ENCODE assay signal across 8 mouse cellular contexts in genomic region chr2:25545996-25546810, GRCm38 (mm10). TPM values are rescaled to one million over a fixed set of nuclear protein-coding genes. Genes with fewer than 3 reads are reported as not detected.
DNase-seq lines count a peak whose midpoint lies in the region; ATAC-seq and TF ChIP-seq lines count a peak whose summit lies in the region.

No protein-coding gene starts in this region.

- no peak; the same call in 1 of the 2 replicates for TF ChIP-seq POLR2A in CH12.LX (IDR thresholded peaks at IDR 0.05; ENCODE audit: low read depth, low read length)

- in situ Hi-C loops in CH12.LX (cut with MboI; ENCODE audit: low pct_ligation_motif_present, low pct_unique_long_range_greater_than_20kb, low sequenced_read_pairs), result no loop called here

- H3K4me2 ChIP-seq in CH12.LX (ENCODE audit: insufficient read depth, low read depth, poor library complexity, severe bottlenecking), result peak overlapping the region; percentile 95
- H3K4me2 ChIP-seq in embryonic facial prominence, embryonic 11.5 days (ENCODE audit: low read depth, low read length), result peak overlapping the region; percentile 82
- H3K4me2 ChIP-seq in hindbrain, embryonic 15.5 days, result peak overlapping the region; percentile 87

- peak; percentile 61 to 79 for DNase-seq in gastrocnemius, adult 8-10 months (ENCODE audit: low spot score in 2 of 2)
- DNase-seq in gastrocnemius, postnatal 4 days (ENCODE audit: low spot score in 2 of 2), result no peak
- peak; percentile 46 for DNase-seq in CH12.LX (ENCODE audit: extremely low read depth)
- DNase-seq in embryonic facial prominence, embryonic 11.5 days (ENCODE audit: low spot score), result no peak
- no peak for DNase-seq in ovary, postnatal 36 days (ENCODE audit: low spot score)
- no peak for DNase-seq in cerebellum, postnatal 36 days

- peak overlapping the region; percentile 79 to 96 (median 88) for H3K4me3 ChIP-seq in CH12.LX (replicated peaks in 1 of 3; ENCODE audit: low read depth in 2 of 3, low read length in 2 of 3, poor library complexity in 1 of 3)
- peak overlapping the region; percentile 64 for H3K4me3 ChIP-seq in embryonic facial prominence, embryonic 11.5 days (ENCODE audit: low read depth, low read length)
- peak overlapping the region; percentile 67 for H3K4me3 ChIP-seq in hindbrain, embryonic 15.5 days

- no peaks in the 10 kb centered on the region for H3K27me3 ChIP-seq in CH12.LX (replicated peaks)
- no peaks in the 10 kb centered on the region for H3K27me3 ChIP-seq in embryonic facial prominence, embryonic 11.5 days (ENCODE audit: control insufficient read depth, insufficient read depth, low read length)
- H3K27me3 ChIP-seq in hindbrain, embryonic 15.5 days, result no peaks in the 10 kb centered on the region

- no peak for TF ChIP-seq EP300 in CH12.LX (IDR thresholded peaks at IDR 0.05; ENCODE audit: low read length)

- dilution Hi-C loops in CH12.LX (cut with MboI; ENCODE audit: extremely low pct_ligation_motif_present, extremely low pct_unique_long_range_greater_than_20kb, low sequenced_read_pairs), result no loop called here

- peaks cover 9 to 30% of the 10 kb centered on the region in 2 experiments for H3K36me3 ChIP-seq in CH12.LX (replicated peaks in 1 of 2; ENCODE audit: control insufficient read depth in 1 of 2, insufficient read depth in 1 of 2, low read length in 1 of 2)
- H3K36me3 ChIP-seq in embryonic facial prominence, embryonic 11.5 days (replicated peaks; ENCODE audit: control insufficient read depth, insufficient read depth, low read depth, low read length), result no peaks in the 10 kb centered on the region
- no peaks in the 10 kb centered on the region for H3K36me3 ChIP-seq in hindbrain, embryonic 15.5 days

- H3K79me2 ChIP-seq in CH12.LX (replicated peaks; ENCODE audit: control insufficient read depth, extremely low read depth, insufficient read depth, poor library complexity, severe bottlenecking), result peaks cover 51% of the 10 kb centered on the region

- peak overlapping the region; percentile 64 for H3K27ac ChIP-seq in CH12.LX (ENCODE audit: insufficient read depth, low read depth)
- H3K27ac ChIP-seq in embryonic facial prominence, embryonic 11.5 days (replicated peaks; ENCODE audit: low read depth, low read length), result peak overlapping the region; percentile 62
- H3K27ac ChIP-seq in hindbrain, embryonic 15.5 days (replicated peaks), result peak overlapping the region; percentile 35; the same call in 1 of the 2 replicates

- TF ChIP-seq CTCF in CH12.LX (conservative IDR thresholded peaks at IDR 0.05 in 1 of 2, IDR thresholded peaks at IDR 0.05 in 1 of 2; ENCODE audit: low read depth in 2 of 2, low read length in 2 of 2), result no peak

- peak; percentile 63; the same call in 1 of the 2 replicates for ATAC-seq in embryonic facial prominence, embryonic 11.5 days (replicated peaks; ENCODE audit: insufficient number of reproducible peaks, low FRiP score, low TSS enrichment, low read depth)
- no peak; the same call in 1 of the 2 replicates for ATAC-seq in hindbrain, embryonic 15.5 days (ENCODE audit: low FRiP score, low read depth)
- peak; percentile 24; the same call in 1 of the 2 replicates for ATAC-seq in megakaryocyte-erythroid progenitor cell, adult 5-6 weeks (replicated peaks; ENCODE audit: low FRiP score, low TSS enrichment, poor library complexity, severe bottlenecking)

- TF ChIP-seq RAD21 in CH12.LX (IDR thresholded peaks at IDR 0.05; ENCODE audit: low read depth, low read length), result no peak

- WGBS in embryonic facial prominence, embryonic 11.5 days, result 8% methylated on average over 43 of the region's 43 CpGs
- 9% methylated on average over 43 of the region's 43 CpGs for WGBS in hindbrain, embryonic 15.5 days

- peak overlapping the region; percentile 77 for H3K9ac ChIP-seq in CH12.LX (ENCODE audit: insufficient read depth, low read depth)
- peak overlapping the region; percentile 78 for H3K9ac ChIP-seq in embryonic facial prominence, embryonic 11.5 days (replicated peaks; ENCODE audit: low read length)
- peak overlapping the region; percentile 61 for H3K9ac ChIP-seq in hindbrain, embryonic 15.5 days

- H3K4me1 ChIP-seq in CH12.LX (ENCODE audit: control insufficient read depth in 1 of 2, insufficient read depth in 2 of 2), result peaks cover 50 to 76% of the 10 kb centered on the region in 2 experiments
- no peaks in the 10 kb centered on the region; the same call in 1 of the 2 replicates for H3K4me1 ChIP-seq in embryonic facial prominence, embryonic 11.5 days (ENCODE audit: control insufficient read depth, insufficient read depth, low read length)
- H3K4me1 ChIP-seq in hindbrain, embryonic 15.5 days (replicated peaks), result peaks cover 15% of the 10 kb centered on the region

- no peaks in the 10 kb centered on the region for H3K9me3 ChIP-seq in CH12.LX (replicated peaks; ENCODE audit: low read length)
- H3K9me3 ChIP-seq in embryonic facial prominence, embryonic 11.5 days (replicated peaks; ENCODE audit: control insufficient read depth, low read length), result no peaks in the 10 kb centered on the region
- no peaks in the 10 kb centered on the region for H3K9me3 ChIP-seq in hindbrain, embryonic 15.5 days

TF ChIP-seq in CH12.LX, 34 proteins besides CTCF, POLR2A, EP300 and RAD21 (continues in another document):
- TF ChIP-seq MXI1 (IDR thresholded peaks at IDR 0.05; ENCODE audit: low read depth, low read length) (peak; percentile 59), POLR2AphosphoS2 (IDR thresholded peaks at IDR 0.05; ENCODE audit: low read depth, low read length) (no peak), JUND (conservative IDR thresholded peaks at IDR 0.05; ENCODE audit: low read depth, low read length) (no peak), ZNF384 (IDR thresholded peaks at IDR 0.05; ENCODE audit: low read depth, low read length) (no peak), ELF1 (IDR thresholded peaks at IDR 0.05; ENCODE audit: low read depth, low read length) (no peak), MAZ (IDR thresholded peaks at IDR 0.05; ENCODE audit: low read depth, low read length) (no peak), ETS1 (conservative IDR thresholded peaks at IDR 0.05; ENCODE audit: low read depth, low read length) (no peak)

RNA-seq across cellular contexts. Expression of gene Traf2, which starts 0.5 kb away (rescaled TPM):
- total RNA-seq in gastrocnemius, adult 8-10 months (2022), result 10 to 100 TPM; 12.0 to 18.8 (median 15.2) TPM
- total RNA-seq in gastrocnemius, postnatal 4 days (2021), result 10 to 100 TPM; 15.7 to 16.5 TPM
- total RNA-seq in CH12.LX (2012; rRNA removed) (25.1 and 27.7 TPM in 2 replicates), CH12.LX (2014; rRNA removed) (17.9 and 19.3 TPM in 2 replicates)
- 26.3 and 26.4 TPM in 2 replicates for polyA plus RNA-seq in CH12.LX (2012; ENCODE audit: insufficient read length, low read depth)
- 35.6 and 36.0 TPM in 2 replicates for polyA plus RNA-seq in embryonic facial prominence, embryonic 11.5 days (2014; fragmentation: Nextera tagmentation; extraction: Ambion mirVana)
- polyA plus RNA-seq in hindbrain, embryonic 15.5 days (2015; fragmentation: Nextera tagmentation; extraction: Ambion mirVana), result 16.5 and 19.4 TPM in 2 replicates
- total RNA-seq in megakaryocyte-erythroid progenitor cell, adult 5-6 weeks (2014; fragmentation: Nextera tagmentation), result 19.2 and 22.4 TPM in 2 replicates
- 13.7 and 14.3 TPM in 2 replicates for total RNA-seq in megakaryocyte-erythroid progenitor cell, adult 5-6 weeks (2017)

RNA-seq across cellular contexts. Expression of gene Edf1, which starts 11.4 kb away (rescaled TPM):
- 100 to 1,000 TPM; 104 to 172 (median 141) TPM for total RNA-seq in gastrocnemius, adult 8-10 months (2022)
- 100 to 1,000 TPM; 173 to 196 TPM for total RNA-seq in gastrocnemius, postnatal 4 days (2021)
- total RNA-seq in CH12.LX (2012; rRNA removed) (215 and 223 TPM in 2 replicates), CH12.LX (2014; rRNA removed) (187 and 188 TPM in 2 replicates)
- 202 and 275 TPM in 2 replicates for polyA plus RNA-seq in CH12.LX (2012; ENCODE audit: insufficient read length, low read depth)
- 336 and 375 TPM in 2 replicates for polyA plus RNA-seq in embryonic facial prominence, embryonic 11.5 days (2014; fragmentation: Nextera tagmentation; extraction: Ambion mirVana)
- polyA plus RNA-seq in hindbrain, embryonic 15.5 days (2015; fragmentation: Nextera tagmentation; extraction: Ambion mirVana), result 375 and 378 TPM in 2 replicates
- 151 and 209 TPM in 2 replicates for total RNA-seq in megakaryocyte-erythroid progenitor cell, adult 5-6 weeks (2014; fragmentation: Nextera tagmentation)
- total RNA-seq in megakaryocyte-erythroid progenitor cell, adult 5-6 weeks (2017), result 60.9 and 105 TPM in 2 replicates

RNA-seq across cellular contexts. Expression of gene Mamdc4, which starts 28.4 kb away (rescaled TPM):
- under 1 TPM; 0.19 to 0.46 (median 0.33) TPM for total RNA-seq in gastrocnemius, adult 8-10 months (2022)
- total RNA-seq in gastrocnemius, postnatal 4 days (2021), result 1 to 10 TPM; 2.3 to 2.5 TPM
- total RNA-seq in CH12.LX (2012; rRNA removed), result 29.2 and 34.9 TPM in 2 replicates
- 0.65 and 4.4 TPM in 2 replicates for total RNA-seq in CH12.LX (2014; rRNA removed)
- polyA plus RNA-seq in CH12.LX (2012; ENCODE audit: insufficient read length, low read depth), result 4.9 and 11.5 TPM in 2 replicates
- 1.2 and 8.5 TPM in 2 replicates for polyA plus RNA-seq in embryonic facial prominence, embryonic 11.5 days (2014; fragmentation: Nextera tagmentation; extraction: Ambion mirVana)
- 1.6 and 2.1 TPM in 2 replicates for polyA plus RNA-seq in hindbrain, embryonic 15.5 days (2015; fragmentation: Nextera tagmentation; extraction: Ambion mirVana)
- 6.5 and 8.1 TPM in 2 replicates for total RNA-seq in megakaryocyte-erythroid progenitor cell, adult 5-6 weeks (2014; fragmentation: Nextera tagmentation)
- total RNA-seq in megakaryocyte-erythroid progenitor cell, adult 5-6 weeks (2017), result 0.38 and 2.0 TPM in 2 replicates

RNA-seq across cellular contexts. Expression of gene Phpt1, which starts 28.8 kb away (rescaled TPM):
- 10 to 100 TPM; 62.8 to 69.7 (median 65.5) TPM for total RNA-seq in gastrocnemius, adult 8-10 months (2022)
- total RNA-seq in gastrocnemius, postnatal 4 days (2021), result 10 to 100 TPM; 43.0 to 44.8 TPM
- total RNA-seq in CH12.LX (2012; rRNA removed), result 46.6 and 47.2 TPM in 2 replicates
- 32.6 and 37.9 TPM in 2 replicates for total RNA-seq in CH12.LX (2014; rRNA removed)
- polyA plus RNA-seq in CH12.LX (2012; ENCODE audit: insufficient read length, low read depth), result 66.9 and 69.7 TPM in 2 replicates
- 145 and 157 TPM in 2 replicates for polyA plus RNA-seq in embryonic facial prominence, embryonic 11.5 days (2014; fragmentation: Nextera tagmentation; extraction: Ambion mirVana)
- 159 and 169 TPM in 2 replicates for polyA plus RNA-seq in hindbrain, embryonic 15.5 days (2015; fragmentation: Nextera tagmentation; extraction: Ambion mirVana)
- total RNA-seq in megakaryocyte-erythroid progenitor cell, adult 5-6 weeks (2014; fragmentation: Nextera tagmentation), result 36.5 and 43.2 TPM in 2 replicates
- total RNA-seq in megakaryocyte-erythroid progenitor cell, adult 5-6 weeks (2017), result 19.1 and 25.2 TPM in 2 replicates

RNA-seq across cellular contexts. Expression of gene Ajm1, which starts 35.4 kb away (rescaled TPM):
- under 1 TPM; 0.13 to 0.20 (median 0.16) TPM for total RNA-seq in gastrocnemius, adult 8-10 months (2022)
- total RNA-seq in gastrocnemius, postnatal 4 days (2021), result under 1 TPM; 0.07 to 0.08 TPM
- total RNA-seq in CH12.LX (2012; rRNA removed) (0.97 and 1.4 TPM in 2 replicates), CH12.LX (2014; rRNA removed) (0.23 and 0.31 TPM in 2 replicates)
- polyA plus RNA-seq in CH12.LX (2012; ENCODE audit: insufficient read length, low read depth), result 0.93 and 1.4 TPM in 2 replicates
- 0.07 and 0.25 TPM in 2 replicates for polyA plus RNA-seq in embryonic facial prominence, embryonic 11.5 days (2014; fragmentation: Nextera tagmentation; extraction: Ambion mirVana)
- polyA plus RNA-seq in hindbrain, embryonic 15.5 days (2015; fragmentation: Nextera tagmentation; extraction: Ambion mirVana), result 14.5 and 16.5 TPM in 2 replicates
- total RNA-seq in megakaryocyte-erythroid progenitor cell, adult 5-6 weeks (2014; fragmentation: Nextera tagmentation), result not detected in 2 replicates
- 0.09 TPM in 1 of 2 replicates, not detected in the other for total RNA-seq in megakaryocyte-erythroid progenitor cell, adult 5-6 weeks (2017)

Comparison
In these comparisons a context has a peak if more than half of its experiments do, and no peak if none do; other contexts are left out.
1. DNase-seq: peak in gastrocnemius, adult 8-10 months (2 of 2) and CH12.LX (single experiment); none in gastrocnemius, postnatal 4 days (0 of 2), embryonic facial prominence, embryonic 11.5 days (single experiment), ovary, postnatal 36 days (single experiment) and cerebellum, postnatal 36 days (0 of 2).
2. Peak in every context shown above with its lines, with median percentiles within 50 percentile points of each other: H3K27ac ChIP-seq, H3K4me2 ChIP-seq, H3K4me3 ChIP-seq and H3K9ac ChIP-seq.